Mouse (Mus musculus) lung, postnatal 4 days (tissue): ENCODE data around the gene Nectin3.
"Not testable (repeated sequence)": the region's sequence is repeated elsewhere in the genome, so short reads cannot be mapped to it uniquely, and the experiment has no call there.

Experiments
- DNase-seq, 2 experiments: peaks; one replicate each; pipeline ENCODE4 v3.0.0; 2021

The Nectin3 gene

DNA sequence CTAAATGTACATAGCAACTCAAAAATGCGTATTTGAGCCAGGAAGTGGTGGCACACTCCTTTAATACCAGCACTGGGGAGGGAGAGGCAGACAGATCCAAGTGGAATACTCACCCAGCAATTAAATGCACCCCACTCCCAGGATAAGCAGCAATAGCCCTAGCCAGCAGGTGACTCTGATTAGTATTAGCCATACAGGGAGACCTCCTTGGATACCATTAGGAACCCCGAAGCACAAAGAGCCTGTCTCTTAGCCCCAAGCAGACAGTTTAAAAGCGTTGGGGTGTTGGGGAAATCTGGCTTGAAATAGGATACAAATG lies 87.6 kb downstream of the Nectin3 start:
- no peak for DNase-seq

GRCm38 (mm10) chr16:46410053-46410738 lies 88.1 kb downstream of the Nectin3 start:
- DNase-seq = no peak

- no peak for DNase-seq
Measured at GRCm38 (mm10) chr16:46407997-46408396, 90.3 kb downstream of the Nectin3 start.

DNA sequence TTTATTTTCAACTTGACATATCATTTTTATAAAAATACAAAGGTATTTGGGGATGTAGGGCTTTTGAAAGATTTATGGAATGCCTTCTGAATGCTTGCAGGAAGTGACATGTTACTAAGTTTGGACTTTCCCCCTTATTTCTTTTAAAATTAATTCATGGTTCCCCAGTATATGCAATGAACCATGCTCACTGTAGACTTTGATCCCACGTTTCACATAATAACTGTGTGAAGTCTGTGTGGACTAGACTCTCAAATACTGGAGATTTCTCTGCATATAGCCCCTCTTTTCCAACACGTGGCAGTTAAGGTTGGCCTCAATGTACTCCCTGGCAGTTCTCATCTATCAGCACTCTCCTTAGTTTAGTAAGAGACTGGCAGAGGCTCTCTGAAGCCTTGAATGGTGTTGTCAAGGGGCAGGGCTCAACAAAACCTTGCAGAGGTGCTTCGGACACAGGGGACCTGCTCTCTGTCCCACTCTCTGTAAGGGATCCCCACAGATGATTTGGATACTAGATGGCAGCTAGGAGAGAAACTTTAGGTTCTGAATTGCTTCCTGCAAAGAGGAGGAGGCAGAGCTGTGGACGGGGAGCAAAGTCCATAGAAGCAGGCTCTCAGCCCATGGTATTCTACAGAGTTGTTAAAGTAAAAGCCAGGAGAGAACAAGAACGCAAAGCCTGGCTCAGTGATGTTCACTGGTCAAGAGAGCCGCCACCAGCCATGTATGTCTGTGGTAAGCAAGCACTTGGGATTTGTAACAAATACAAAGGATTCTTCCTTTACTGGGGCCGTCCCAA lies 91.3 kb downstream of the Nectin3 start:
- DNase-seq = no peak

DNA sequence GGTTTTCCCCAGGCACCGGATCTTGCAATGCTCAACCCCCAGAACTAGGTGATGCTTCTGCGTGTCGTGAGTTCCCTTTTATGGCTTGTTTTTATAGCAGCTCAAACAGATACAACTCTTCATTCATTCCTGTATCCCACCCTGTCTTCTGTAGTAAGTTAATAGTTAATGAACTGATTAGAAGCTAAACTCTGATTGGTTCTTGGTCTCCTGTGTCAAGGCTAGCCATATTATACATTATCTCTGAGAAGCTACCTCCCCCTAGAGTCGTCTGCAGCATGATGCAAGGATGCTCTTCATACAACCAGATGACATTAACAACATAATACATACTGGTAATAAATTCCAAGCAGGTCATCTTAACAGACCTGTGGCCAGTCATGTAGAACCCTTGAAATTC lies 100.4 kb downstream of the Nectin3 start:
- no peak for DNase-seq

- DNase-seq = no peak
Measured at GRCm38 (mm10) chr16:46389415-46390033, 108.8 kb downstream of the Nectin3 start.

DNA sequence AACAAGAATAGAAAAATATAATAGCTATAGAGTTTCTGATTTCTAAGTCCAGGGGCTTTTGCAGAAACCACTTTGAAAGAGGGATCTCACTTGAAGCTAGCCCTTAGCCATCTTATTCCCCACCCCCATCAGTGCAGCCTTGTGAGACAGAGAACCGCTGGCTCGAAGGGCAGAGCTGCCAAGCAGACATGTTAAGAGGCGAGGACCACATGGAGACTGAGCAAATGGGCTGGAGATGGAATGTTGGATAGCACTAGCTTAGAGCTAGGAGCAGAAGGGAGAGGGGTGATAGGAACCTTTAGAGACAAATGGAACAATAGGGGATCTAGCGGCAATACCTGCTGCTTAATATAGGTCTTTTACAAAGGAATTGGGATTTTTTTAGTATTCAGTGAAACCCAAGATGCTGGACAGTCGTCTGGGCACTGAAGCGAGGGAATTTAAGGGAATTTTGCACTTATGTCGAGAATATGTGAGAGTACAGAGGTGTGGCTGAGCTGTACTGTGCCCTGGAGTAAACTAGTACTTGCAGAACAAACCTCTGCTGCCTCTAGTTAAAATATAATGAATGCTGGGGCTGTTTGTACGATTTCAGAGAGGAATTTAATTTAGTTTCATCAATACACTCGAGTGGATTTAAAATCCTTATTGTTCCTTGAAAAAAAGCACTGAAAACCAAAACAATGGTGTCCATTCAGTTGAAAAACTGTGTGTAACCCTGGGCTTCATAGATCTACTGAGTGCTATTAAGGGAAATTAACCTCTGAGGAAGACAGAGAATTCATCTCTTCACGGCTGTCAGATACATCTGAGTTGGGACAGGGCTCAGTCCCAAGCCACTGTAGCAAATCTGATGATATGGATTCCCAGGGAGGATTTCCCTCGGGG lies 109.6 kb downstream of the Nectin3 start:
- no peak for DNase-seq

DNA sequence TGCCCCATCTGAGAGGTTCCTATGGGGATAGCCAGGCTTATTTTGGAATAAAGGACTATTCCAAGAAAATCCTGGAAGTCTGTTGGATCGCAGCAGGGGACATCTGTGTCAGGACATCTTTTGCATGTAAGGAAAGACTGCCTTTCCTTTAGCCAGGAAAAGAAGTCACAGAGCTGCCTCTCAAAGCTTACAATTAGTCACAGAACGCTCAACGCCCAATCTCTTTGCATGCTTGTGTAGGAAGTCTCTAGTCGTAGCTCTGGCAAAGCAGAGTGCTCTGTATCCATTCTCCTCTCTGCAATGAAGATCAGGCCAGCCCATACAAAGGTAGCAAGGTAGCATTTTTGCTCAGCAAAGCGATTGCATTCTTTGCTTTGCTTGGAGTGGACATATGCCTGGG lies 114.0 kb downstream of the Nectin3 start:
- DNase-seq = no peak

DNA sequence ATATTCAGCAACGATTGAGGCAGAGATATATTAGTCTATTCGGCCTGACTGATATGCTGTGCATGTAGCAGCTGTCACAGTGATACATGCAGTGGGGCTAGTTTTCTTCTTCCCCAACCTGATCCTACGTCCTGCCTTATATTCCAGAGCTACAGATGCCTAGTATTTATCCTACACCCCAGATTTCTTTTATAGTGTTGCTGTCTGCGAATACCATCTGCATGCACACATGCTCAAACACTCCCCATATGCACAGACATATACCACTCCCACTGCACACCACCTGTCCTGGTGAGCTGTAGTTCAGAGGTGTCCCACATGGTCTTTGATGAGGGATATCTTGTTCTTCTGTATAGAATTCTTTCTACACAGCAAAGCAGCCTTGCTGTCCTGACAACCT lies 115.0 kb downstream of the Nectin3 start:
- no peak for DNase-seq

- peak in 1 of 2 experiments; percentile 47 for DNase-seq
Measured at GRCm38 (mm10) chr16:46376575-46376974, 121.8 kb downstream of the Nectin3 start.

GRCm38 (mm10) chr16:46362022-46362421 lies 136.3 kb downstream of the Nectin3 start:
- DNase-seq = no peak

- DNase-seq = not testable (repeated sequence)
Measured at GRCm38 (mm10) chr16:46357658-46358057, 140.7 kb downstream of the Nectin3 start.

GRCm38 (mm10) chr16:46356663-46357062 lies 141.7 kb downstream of the Nectin3 start:
- DNase-seq = no peak
